Mouse (Mus musculus) left cerebral cortex, postnatal 4 days (tissue): ENCODE measurements around the gene Cmip. TPM values are rescaled to one million over a fixed set of nuclear protein-coding genes. Genes with fewer than 3 reads are reported as not detected.

Source experiments
- DNase-seq: peaks from one replicate; pipeline ENCODE4 v3.0.0-alpha.2; 2022
- intact Hi-C: fragments of 180-260 bp; cut with DNase I; formaldehyde crosslinking; loops from one replicate; pipeline ENCODE4 v1.15.1; 2025
- total RNA-seq, 2 experiments: library from RNA; stranded (reverse); gene quantifications; 2 replicates each; pipeline ENCODE4 v1.2.3; 2021

Gene Cmip
- total RNA-seq, 2 experiments from 2014 or later = 351 to 377 TPM

GRCm38 (mm10) chr8:117256292-117256938, 449 bp upstream of the Cmip start:
- peak; percentile 92 for DNase-seq
- intact Hi-C loops = loop anchor here (10.0 kb wide), 1 partner anchor 218 kb away; no protein-coding TSS in a partner anchor

GRCm38 (mm10) chr8:117257821-117258575, 1.1 kb downstream of the Cmip start:
- DNase-seq = peak; percentile 25
- intact Hi-C loops = loop anchor here (10.0 kb wide), 1 partner anchor 217 kb away; no protein-coding TSS in a partner anchor

GRCm38 (mm10) chr8:117258576-117259040, 1.7 kb downstream of the Cmip start:
- no peak for DNase-seq
- intact Hi-C loops = loop anchor here (10.0 kb wide), 1 partner anchor 216 kb away; no protein-coding TSS in a partner anchor

GRCm38 (mm10) chr8:117259431-117260001, 2.7 kb downstream of the Cmip start:
- intact Hi-C loops = loop anchor here (10.0 kb wide), 1 partner anchor 215 kb away; no protein-coding TSS in a partner anchor
- no peak for DNase-seq

GRCm38 (mm10) chr8:117260234-117260929, 3.5 kb downstream of the Cmip start:
- intact Hi-C loops = no loop called here
- DNase-seq = no peak

- intact Hi-C loops = no loop called here
- DNase-seq = no peak
These were observed 4.1 kb downstream of the Cmip start for GRCm38 (mm10) chr8:117260930-117261475.

- intact Hi-C loops = no loop called here
- DNase-seq = no peak
These were observed 4.8 kb downstream of the Cmip start for GRCm38 (mm10) chr8:117261702-117262101.

- no peak for DNase-seq
- intact Hi-C loops = no loop called here
These were observed 5.8 kb downstream of the Cmip start for GRCm38 (mm10) chr8:117262685-117263084.

- intact Hi-C loops = no loop called here
These were observed 6.6 kb downstream of the Cmip start for GRCm38 (mm10) chr8:117263442-117263841.

GRCm38 (mm10) chr8:117265079-117265478, 8.2 kb downstream of the Cmip start:
- intact Hi-C loops = no loop called here
- no peak for DNase-seq

More at GRCm38 (mm10) chr8:117263442-117263841, 6.6 kb downstream of the Cmip start:
- DNase-seq = no peak

GRCm38 (mm10) chr8:117267403-117268129, 10.7 kb downstream of the Cmip start:
- intact Hi-C loops = no loop called here
- no peak for DNase-seq

- DNase-seq = no peak
- intact Hi-C loops = no loop called here
These were observed 21.4 kb downstream of the Cmip start for GRCm38 (mm10) chr8:117278234-117278633.

GRCm38 (mm10) chr8:117278668-117279132, 21.8 kb downstream of the Cmip start:
- peak; percentile 63 for DNase-seq

GRCm38 (mm10) chr8:117280488-117280887, 23.6 kb downstream of the Cmip start:
- DNase-seq = no peak
- intact Hi-C loops = no loop called here

More at GRCm38 (mm10) chr8:117278668-117279132, 21.8 kb downstream of the Cmip start:
- intact Hi-C loops = no loop called here

GRCm38 (mm10) chr8:117281676-117282075, 24.8 kb downstream of the Cmip start:
- DNase-seq = no peak
- intact Hi-C loops = no loop called here

- no peak for DNase-seq
- intact Hi-C loops = no loop called here
These were observed 25.5 kb downstream of the Cmip start for GRCm38 (mm10) chr8:117282141-117282950.

- no peak for DNase-seq
These were observed 28.1 kb downstream of the Cmip start for GRCm38 (mm10) chr8:117284768-117285484.

GRCm38 (mm10) chr8:117287966-117288365, 31.1 kb downstream of the Cmip start:
- no peak for DNase-seq
- intact Hi-C loops = no loop called here

More at GRCm38 (mm10) chr8:117284768-117285484, 28.1 kb downstream of the Cmip start:
- intact Hi-C loops = no loop called here
